Mouse (Mus musculus) common myeloid progenitor, adult 5-6 weeks (primary cell): ENCODE data around the gene Cdc42bpa. TPM values are rescaled to one million over a fixed set of nuclear protein-coding genes. Genes with fewer than 3 reads are reported as not detected.
A peak's percentile ranks its signal among the peaks of the same experiment; 100 is the strongest.

Experiments used
- ATAC-seq: replicated peaks from 2 replicates; pipeline ENCODE4 v1.8.0; 2016; ENCODE audit warnings: low read depth, mild to moderate bottlenecking, moderate TSS enrichment, inconsistent platforms; ENCODE audit not compliant: poor library complexity, severe bottlenecking
- total RNA-seq: library from RNA; stranded (forward); fragments of 200-1000, 187-1606 nt; gene quantifications from 2 replicates; pipeline ENCODE4 v1.2.3, GENCODE M21; 2017

The Cdc42bpa gene
- total RNA-seq, 1 experiment from 2014 or later = 31.5 TPM

- 0 out of 2 replicates have a peak, but pooled peaks have one; percentile 22 for ATAC-seq
Observed at GRCm38 (mm10) chr1:179958871-179959720, 1.2 kb upstream of the Cdc42bpa start.

- no peak for ATAC-seq
Observed at GRCm38 (mm10) chr1:179960543-179960876, 238 bp downstream of the Cdc42bpa start.

GRCm38 (mm10) chr1:179960882-179961698 is 818 bp downstream of the Cdc42bpa start:
- 0 out of 2 replicates have a peak, but pooled peaks have one; percentile 6 for ATAC-seq

DNA sequence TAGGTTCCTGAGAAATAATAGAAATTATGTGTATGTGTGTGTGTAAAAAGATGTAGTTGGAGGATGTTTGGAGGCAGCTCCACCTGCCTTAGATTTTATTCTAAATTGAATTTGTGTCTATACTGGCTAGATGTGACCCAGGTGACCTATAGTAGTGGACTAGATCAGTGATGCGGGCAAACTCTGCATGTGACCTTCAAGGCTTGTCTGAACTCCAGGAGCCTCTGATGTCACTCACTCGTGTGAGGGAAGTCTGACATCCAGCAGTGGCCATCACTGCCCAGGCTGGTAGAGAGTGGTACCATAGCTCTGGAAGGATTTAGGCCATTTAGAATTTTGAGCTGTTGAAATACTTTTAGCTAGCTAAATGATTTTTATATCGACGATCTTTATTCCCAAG is 1.5 kb downstream of the Cdc42bpa start:
- ATAC-seq = no peak

- ATAC-seq = no peak
Observed at GRCm38 (mm10) chr1:179969776-179970428, 9.6 kb downstream of the Cdc42bpa start.

GRCm38 (mm10) chr1:179975021-179975420 is 14.7 kb downstream of the Cdc42bpa start:
- ATAC-seq = no peak

GRCm38 (mm10) chr1:179975645-179976275 is 15.5 kb downstream of the Cdc42bpa start:
- ATAC-seq = 0 out of 2 replicates have a peak, but pooled peaks have one; percentile 42

GRCm38 (mm10) chr1:179977437-179977836 is 17.2 kb downstream of the Cdc42bpa start:
- ATAC-seq = no peak

DNA sequence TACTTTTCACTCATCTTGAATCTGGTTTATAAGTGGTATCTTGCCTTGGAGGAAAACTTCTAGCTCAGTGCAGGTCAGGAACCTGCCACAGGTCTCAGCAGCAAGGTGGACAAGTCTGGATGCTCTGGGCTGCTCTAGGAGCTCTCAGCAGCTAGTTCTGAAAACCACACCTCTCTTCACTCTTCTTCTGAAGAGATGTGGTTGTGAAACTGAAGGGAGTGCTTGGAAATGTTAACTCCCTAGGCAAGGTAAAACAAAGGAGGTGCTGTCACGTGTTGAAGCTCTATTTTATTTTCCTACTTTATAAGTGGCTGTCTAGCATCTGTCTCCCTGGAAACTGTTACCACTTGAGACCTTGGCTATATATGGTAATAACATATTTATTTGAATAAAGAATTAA is 18.5 kb downstream of the Cdc42bpa start:
- no peak for ATAC-seq

DNA sequence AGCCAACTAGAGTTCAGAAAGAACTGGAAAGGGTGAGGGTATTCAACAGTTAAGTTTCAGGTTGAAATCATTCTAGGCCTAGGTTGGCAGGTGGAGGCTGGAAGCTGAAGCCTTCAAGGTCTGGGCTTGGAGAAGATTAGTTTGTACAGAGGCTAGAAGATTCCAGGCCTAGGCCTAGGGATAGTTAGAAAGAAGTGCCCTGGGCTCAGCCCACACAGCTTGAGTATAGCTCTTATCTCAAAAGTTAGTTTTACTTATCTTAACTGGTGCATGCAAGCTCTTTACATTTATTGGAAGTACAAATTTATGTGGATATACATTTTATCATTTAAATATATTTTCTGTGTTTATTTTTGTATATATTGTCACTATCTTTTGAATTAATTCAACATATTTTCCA is 21.4 kb downstream of the Cdc42bpa start:
- no peak for ATAC-seq

GRCm38 (mm10) chr1:179982183-179982582 is 21.9 kb downstream of the Cdc42bpa start:
- no peak for ATAC-seq

GRCm38 (mm10) chr1:179982933-179983332 is 22.7 kb downstream of the Cdc42bpa start:
- ATAC-seq = no peak

- no peak for ATAC-seq
Observed at GRCm38 (mm10) chr1:179984171-179984570, 23.9 kb downstream of the Cdc42bpa start.

- peak; percentile 52; the same call in 1 of the 2 replicates for ATAC-seq
Observed at GRCm38 (mm10) chr1:179991660-179992235, 31.5 kb downstream of the Cdc42bpa start.

- ATAC-seq = no peak
Observed at GRCm38 (mm10) chr1:179992255-179992654, 32.0 kb downstream of the Cdc42bpa start.

GRCm38 (mm10) chr1:180008057-180008456 is 47.8 kb downstream of the Cdc42bpa start:
- ATAC-seq = 0 out of 2 replicates have a peak, but pooled peaks have one; percentile 25

- no peak for ATAC-seq
Observed at GRCm38 (mm10) chr1:180013479-180013878, 53.2 kb downstream of the Cdc42bpa start.

- no peak for ATAC-seq
Observed at GRCm38 (mm10) chr1:180018218-180018617, 57.9 kb downstream of the Cdc42bpa start.

GRCm38 (mm10) chr1:180021463-180022296 is 61.4 kb downstream of the Cdc42bpa start:
- ATAC-seq = no peak
